Mouse (Mus musculus): ENCODE data around the gene Itga4. TPM values are rescaled to one million over a fixed set of nuclear protein-coding genes. Genes with fewer than 3 reads are reported as not detected.

The Itga4 gene
- polyA plus RNA-seq, 1 experiment from 2014 or later = 13.3 TPM

Other genes with a start within 250 kb of the Itga4 start
- gene Neurod1, start 201.3 kb downstream of the Itga4 start, polyA plus RNA-seq (2014; fragmentation: Nextera tagmentation; extraction: Ambion mirVana) = 0.18 TPM in 1 of 2 replicates, not detected in the other
- 0.14 and 1.2 TPM in 2 replicates for gene Cerkl, start 201.4 kb downstream of the Itga4 start, polyA plus RNA-seq (2014; fragmentation: Nextera tagmentation; extraction: Ambion mirVana)

All from heart, embryonic 11.5 days (tissue).